Mouse (Mus musculus) heart, adult 2 months (tissue): ENCODE data around the gene Otp. TPM values are rescaled to one million over a fixed set of nuclear protein-coding genes. Genes with fewer than 3 reads are reported as not detected.

Experiments
- DNase-seq, 2 experiments: peaks; one replicate each; pipeline ENCODE4 v3.0.0; 2021
- H3K27ac ChIP-seq: fragments of 200-600 bp; 2 replicates; pipeline ENCODE4 v1.8.1; 2022
- H3K27me3 ChIP-seq: fragments of 200-500 bp; 2 replicates; pipeline ENCODE4 v1.6.1; 2012; ENCODE audit warnings: mild to moderate bottlenecking, low read length, inconsistent platforms, mixed read lengths; ENCODE audit not compliant: control insufficient read depth, insufficient read depth
- H3K36me3 ChIP-seq: fragments of 200-500 bp; 2 replicates; pipeline ENCODE4 v1.6.1; 2012; ENCODE audit warnings: low read length, inconsistent platforms; ENCODE audit not compliant: control insufficient read depth, insufficient read depth
- H3K4me1 ChIP-seq: fragments of 200-500 bp; 2 replicates; pipeline ENCODE4 v1.6.1; 2011; ENCODE audit warnings: low read length; ENCODE audit not compliant: control insufficient read depth, insufficient read depth
- H3K4me3 ChIP-seq: fragments of 200-600 bp; 2 replicates; pipeline ENCODE4 v1.8.1; 2022
- H3K79me2 ChIP-seq: fragments of 200-500 bp; replicated peaks from 2 replicates; pipeline ENCODE4 v1.6.1; 2012; ENCODE audit warnings: mild to moderate bottlenecking, inconsistent platforms, low read length, moderate library complexity, mixed read lengths; ENCODE audit not compliant: control insufficient read depth, insufficient read depth
- H3K9ac ChIP-seq: fragments of 200-500 bp; 2 replicates; pipeline ENCODE4 v1.6.1; 2012; ENCODE audit warnings: low read depth, mild to moderate bottlenecking, control low read depth, inconsistent platforms, low read length, mixed read lengths
- CTCF ChIP-seq: fragments of 200-600 bp; IDR thresholded peaks from 2 replicates; pipeline ENCODE4 v1.8.1; 2022; ENCODE audit warnings: antibody characterized with exemption, mild to moderate bottlenecking, moderate library complexity
- EP300 ChIP-seq: fragments of 200-500 bp; IDR thresholded peaks from 2 replicates; pipeline ENCODE4 v1.6.1; 2011; ENCODE audit warnings: low read depth, low read length, control low read depth; ENCODE audit not compliant: insufficient read depth
- POLR2A ChIP-seq: fragments of 200-500 bp; IDR thresholded peaks from 2 replicates; pipeline ENCODE4 v1.6.1; 2011; ENCODE audit warnings: mild to moderate bottlenecking, low read depth, low read length, control low read depth; ENCODE audit not compliant: insufficient read depth
- WGBS: fragments of 180-500 bp; shearing (Covaris S2); methylation state at CpG from one replicate; pipeline ENCODE4 v1.1.7; 2018; 5-methylcytosine and 5-hydroxymethylcytosine counted together
- intact Hi-C: fragments of 180-260 bp; cut with DNase I; formaldehyde crosslinking; loops from one replicate; pipeline ENCODE4 v1.15.1; 2025
- polyA plus RNA-seq: library from polyadenylated mRNA; depleted of rRNA; stranded (reverse); fragments of >200 nt; gene quantifications from 2 replicates; pipeline ENCODE4 v1.2.3, GENCODE M21; 2012
- total RNA-seq, 2 experiments: library from RNA; stranded (reverse); gene quantifications; 2 replicates each; pipeline ENCODE4 v1.2.3; 2021

Otp gene
- total and polyA plus RNA-seq, 3 experiments = not detected

- Histone ChIP-seq H3K27ac (no peak overlapping the region), H3K36me3 (no peaks in the 10 kb centered on the region; the same call in 1 of the 2 replicates), H3K4me3 (no peak overlapping the region), H3K27me3 (no peaks in the 10 kb centered on the region), H3K4me1 (no peaks in the 10 kb centered on the region), H3K79me2 (no peaks in the 10 kb centered on the region), H3K9ac (no peak overlapping the region)
- TF ChIP-seq CTCF (no peak), EP300 (no peak), POLR2A (no peak)
- intact Hi-C loops = no loop called here
- no peak for DNase-seq
- 79% methylated on average over 5 of the region's 5 CpGs for WGBS
Measured at GRCm38 (mm10) chr13:94843236-94843635, 32.2 kb upstream of the Otp start.

GRCm38 (mm10) chr13:94847870-94848269 is 27.5 kb upstream of the Otp start:
- Histone ChIP-seq H3K4me1 (no peaks in the 10 kb centered on the region), H3K79me2 (no peaks in the 10 kb centered on the region), H3K27me3 (no peaks in the 10 kb centered on the region), H3K27ac (no peak overlapping the region), H3K36me3 (no peaks in the 10 kb centered on the region), H3K4me3 (no peak overlapping the region), H3K9ac (no peak overlapping the region)
- DNase-seq = no peak
- 68% methylated on average over 7 of the region's 7 CpGs for WGBS
- intact Hi-C loops = no loop called here
- TF ChIP-seq POLR2A (no peak), EP300 (no peak), CTCF (no peak)

- Histone ChIP-seq H3K27ac (no peak overlapping the region), H3K9ac (no peak overlapping the region), H3K4me1 (no peaks in the 10 kb centered on the region), H3K4me3 (no peak overlapping the region), H3K27me3 (no peaks in the 10 kb centered on the region), H3K36me3 (no peaks in the 10 kb centered on the region), H3K79me2 (no peaks in the 10 kb centered on the region)
- TF ChIP-seq POLR2A (no peak), EP300 (no peak), CTCF (no peak)
- DNase-seq = no peak
- intact Hi-C loops = no loop called here
- 64% methylated on average over 13 of the region's 13 CpGs for WGBS
Measured at GRCm38 (mm10) chr13:94849351-94849750, 26.1 kb upstream of the Otp start.

- no peak overlapping the region for H3K9ac ChIP-seq
- no peak for DNase-seq
- TF ChIP-seq CTCF (no peak), POLR2A (no peak), EP300 (no peak)
- H3K27ac ChIP-seq = no peak overlapping the region
- H3K36me3 ChIP-seq = no peaks in the 10 kb centered on the region
- H3K27me3 ChIP-seq = no peaks in the 10 kb centered on the region; the same call in 1 of the 2 replicates
- H3K79me2 ChIP-seq = no peaks in the 10 kb centered on the region
- intact Hi-C loops = no loop called here
- H3K4me3 ChIP-seq = no peak overlapping the region
- H3K4me1 ChIP-seq = no peaks in the 10 kb centered on the region
- 82% methylated on average over 8 of the region's 8 CpGs for WGBS
Measured at GRCm38 (mm10) chr13:94858016-94858575, 17.3 kb upstream of the Otp start.

- Histone ChIP-seq H3K27me3 (no peaks in the 10 kb centered on the region; the same call in 1 of the 2 replicates), H3K9ac (no peak overlapping the region), H3K36me3 (no peaks in the 10 kb centered on the region), H3K4me1 (no peaks in the 10 kb centered on the region), H3K79me2 (no peaks in the 10 kb centered on the region), H3K27ac (no peak overlapping the region), H3K4me3 (no peak overlapping the region)
- no peak for TF ChIP-seq POLR2A
- TF ChIP-seq CTCF = no peak
- no peak for TF ChIP-seq EP300
- WGBS = 49% methylated on average over 8 of the region's 8 CpGs
- DNase-seq = no peak
- intact Hi-C loops = no loop called here
Measured at GRCm38 (mm10) chr13:94859256-94859655, 16.1 kb upstream of the Otp start.

GRCm38 (mm10) chr13:94862491-94863230 is 12.7 kb upstream of the Otp start:
- intact Hi-C loops = no loop called here
- H3K79me2 ChIP-seq = no peaks in the 10 kb centered on the region
- H3K36me3 ChIP-seq = no peaks in the 10 kb centered on the region
- H3K27ac ChIP-seq = no peak overlapping the region
- no peak overlapping the region for H3K9ac ChIP-seq
- peaks cover 4% of the 10 kb centered on the region; the same call in 1 of the 2 replicates for H3K27me3 ChIP-seq
- WGBS = 49% methylated on average over 5 of the region's 5 CpGs
- no peaks in the 10 kb centered on the region for H3K4me1 ChIP-seq
- no peak for DNase-seq
- TF ChIP-seq EP300 = no peak
- no peak for TF ChIP-seq CTCF
- no peak for TF ChIP-seq POLR2A
- H3K4me3 ChIP-seq = no peak overlapping the region
